Mouse (Mus musculus) hindbrain, embryonic 13.5 days (tissue): ENCODE measurements around the gene 2410131K14Rik. TPM values are rescaled to one million over a fixed set of nuclear protein-coding genes. Genes with fewer than 3 reads are reported as not detected.
A peak's percentile ranks its signal among the peaks of the same experiment; 100 is the strongest.

Source experiments
- ATAC-seq: fragments of 200-750 bp; cut with Nextera tagmentation; 2 replicates; pipeline ENCODE4 v1.8.0; 2017; ENCODE audit warnings: moderate TSS enrichment; ENCODE audit not compliant: low FRiP score
- H3K27ac ChIP-seq: fragments of 300-500 bp; sonication (generic); 2 replicates; pipeline ENCODE4 v1.5.1; 2015; ENCODE audit warnings: inconsistent platforms, mild to moderate bottlenecking, moderate library complexity
- H3K27me3 ChIP-seq: fragments of 300-500 bp; sonication (generic); 2 replicates; pipeline ENCODE4 v1.6.1; 2015; ENCODE audit warnings: mild to moderate bottlenecking, inconsistent platforms
- H3K36me3 ChIP-seq: fragments of 300-500 bp; sonication (generic); 2 replicates; pipeline ENCODE4 v1.6.1; 2015; ENCODE audit warnings: mild to moderate bottlenecking, inconsistent platforms
- H3K4me1 ChIP-seq: fragments of 300-500 bp; sonication (generic); replicated peaks from 2 replicates; pipeline ENCODE4 v1.6.1; 2015; ENCODE audit warnings: inconsistent platforms
- H3K4me2 ChIP-seq: fragments of 300-500 bp; sonication (generic); 2 replicates; pipeline ENCODE4 v1.6.1; 2015; ENCODE audit warnings: inconsistent platforms, mild to moderate bottlenecking, moderate library complexity
- H3K4me3 ChIP-seq: fragments of 300-500 bp; sonication (generic); 2 replicates; pipeline ENCODE4 v1.5.1; 2015; ENCODE audit warnings: mild to moderate bottlenecking, inconsistent platforms
- H3K9ac ChIP-seq: fragments of 300-500 bp; sonication (generic); 2 replicates; pipeline ENCODE4 v1.6.1; 2015; ENCODE audit warnings: mild to moderate bottlenecking, inconsistent platforms
- H3K9me3 ChIP-seq: fragments of 300-500 bp; sonication (generic); 2 replicates; pipeline ENCODE4 v1.6.1; 2016; ENCODE audit warnings: inconsistent platforms
- WGBS: fragments of 180-500 bp; shearing (Covaris S2); methylation state at CpG from one replicate; pipeline ENCODE4 v1.1.7; 2015; 5-methylcytosine and 5-hydroxymethylcytosine counted together
- polyA plus RNA-seq: library from polyadenylated mRNA; unstranded; fragments of >200 nt; fragmentation: Nextera tagmentation; extraction: Ambion mirVana; gene quantifications from 2 replicates; pipeline ENCODE4 v1.2.1, GENCODE M21; 2015

The 2410131K14Rik gene
- polyA plus RNA-seq, result 14.5 and 15.5 TPM in 2 replicates

DNA sequence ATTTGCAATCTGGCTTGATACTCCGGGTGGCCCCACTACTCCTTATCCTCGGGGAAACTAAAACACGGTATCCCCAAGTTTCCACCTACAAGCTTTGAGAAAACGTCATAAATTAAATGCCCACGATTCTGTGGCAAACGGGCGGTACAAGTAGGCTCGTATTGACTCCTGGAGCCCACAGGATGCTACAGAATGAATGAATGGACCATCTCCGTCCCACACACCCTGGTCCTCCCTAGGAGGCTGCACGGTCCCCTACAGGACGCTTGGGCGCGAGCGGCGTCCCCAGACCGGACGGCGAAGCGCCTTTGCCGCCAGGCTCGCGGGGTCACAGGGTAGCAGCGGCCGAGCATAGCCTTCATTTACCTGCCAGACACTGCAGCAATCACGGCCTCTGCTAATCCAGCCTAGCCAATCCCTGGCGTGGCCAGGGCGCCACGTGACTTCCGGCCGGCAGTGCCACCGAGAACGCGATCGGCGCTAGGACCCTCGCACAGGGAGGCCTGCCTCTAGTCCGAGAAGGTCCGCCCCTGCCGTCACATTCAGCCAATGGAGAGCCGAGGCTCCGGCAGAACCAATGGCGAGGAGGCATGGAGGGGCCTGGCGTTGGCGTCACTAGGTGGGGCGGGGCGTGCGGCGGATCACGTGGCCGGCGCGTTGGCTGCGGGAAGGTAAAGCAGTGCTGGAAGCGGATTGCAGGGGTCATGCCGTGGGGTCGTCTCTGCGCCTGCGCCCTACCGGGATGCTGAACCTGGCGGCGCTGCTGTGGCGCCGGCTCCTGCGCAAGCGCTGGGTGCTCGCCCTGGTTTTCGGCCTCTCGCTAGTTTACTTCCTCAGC, at the start of gene 2410131K14Rik, which contains the start of gene Rnft2:
Gene 2410131K14Rik, plus strand, starts transcription at position 622 of the 838 bp plus-strand sequence.
Gene Rnft2, minus strand, starts transcription at position 511 of the 838 bp plus-strand sequence.
- Histone ChIP-seq H3K9me3 (no peaks in the 10 kb centered on the region), H3K27ac (peak within 1 kb of the TSS; percentile 91), H3K36me3 (peaks cover 49% of the 10 kb centered on the region), H3K4me1 (peaks cover 35% of the 10 kb centered on the region), H3K9ac (peak within 1 kb of the TSS; percentile 88), H3K4me3 (peak within 1 kb of the TSS; percentile 63), H3K4me2 (peak within 1 kb of the TSS; percentile 93), H3K27me3 (no peaks in the 10 kb centered on the region)
- WGBS, result under 1% methylated on average over 68 of the region's 68 CpGs
- ATAC-seq, result peak; percentile 100

DNA sequence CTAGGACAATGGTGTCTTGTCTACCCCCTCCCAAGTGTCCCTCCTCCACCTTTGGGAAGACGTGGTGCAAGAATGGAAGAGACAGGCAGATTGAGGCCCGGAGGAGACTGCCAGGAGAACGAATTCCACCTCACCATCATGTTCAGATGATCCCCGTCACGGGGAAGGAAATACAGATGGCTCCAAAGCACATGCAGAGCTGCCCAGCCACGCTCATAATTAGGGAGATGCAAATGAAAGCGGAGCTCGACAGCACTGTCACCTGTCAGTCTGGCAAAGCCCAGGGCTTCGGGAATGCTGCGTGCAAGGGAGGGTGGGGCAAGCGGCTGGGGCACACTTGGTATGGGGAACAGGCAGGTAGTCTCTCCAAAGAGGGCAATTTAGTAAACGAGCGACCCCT, 47.6 kb upstream of the 2410131K14Rik start:
- no peak for ATAC-seq
- no peaks in the 10 kb centered on the region for H3K9me3 ChIP-seq
- no peak overlapping the region for H3K4me3 ChIP-seq
- WGBS, result 71% methylated on average over 13 of the region's 13 CpGs
- H3K4me2 ChIP-seq, result no peak overlapping the region
- no peak overlapping the region for H3K9ac ChIP-seq
- peaks cover 6% of the 10 kb centered on the region; the same call in 1 of the 2 replicates for H3K27me3 ChIP-seq
- peaks cover 9% of the 10 kb centered on the region for H3K4me1 ChIP-seq
- peak overlapping the region; percentile 55 for H3K27ac ChIP-seq
- H3K36me3 ChIP-seq, result peaks cover 32% of the 10 kb centered on the region

DNA sequence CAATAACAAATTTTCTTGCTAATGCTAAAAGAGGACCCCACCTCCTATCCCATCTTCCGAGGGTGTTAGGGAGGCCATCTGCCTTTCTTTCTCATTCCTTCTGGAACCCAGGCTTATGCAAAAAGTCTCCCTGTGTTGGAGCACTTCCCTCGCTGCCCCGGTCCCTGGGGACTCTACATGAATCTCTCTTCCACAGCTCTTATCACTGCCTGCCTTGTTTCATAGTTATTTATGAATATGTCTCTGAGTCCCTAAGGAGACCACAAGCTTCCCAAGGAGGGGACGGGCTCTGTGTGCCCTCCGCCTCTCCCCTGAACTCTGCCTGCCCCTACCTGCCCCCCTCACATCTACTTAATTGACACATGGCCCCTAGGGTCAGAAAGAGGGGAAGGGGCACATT, 45.4 kb upstream of the 2410131K14Rik start:
- Histone ChIP-seq H3K36me3 (peaks cover 36% of the 10 kb centered on the region), H3K4me2 (no peak overlapping the region), H3K4me3 (no peak overlapping the region), H3K27ac (no peak overlapping the region), H3K9me3 (no peaks in the 10 kb centered on the region), H3K27me3 (no peaks in the 10 kb centered on the region), H3K9ac (no peak overlapping the region), H3K4me1 (peaks cover 5% of the 10 kb centered on the region; the same call in 1 of the 2 replicates)
- ATAC-seq, result no peak
- WGBS, result 61% methylated on average over 5 of the region's 5 CpGs

- no peak for ATAC-seq
- 58% methylated on average over 16 of the region's 16 CpGs for WGBS
- H3K27ac ChIP-seq, result peak overlapping the region; percentile 2; the same call in 1 of the 2 replicates
These were observed 40.2 kb upstream of the 2410131K14Rik start for GRCm38 (mm10) chr5:118204675-118205440.

DNA sequence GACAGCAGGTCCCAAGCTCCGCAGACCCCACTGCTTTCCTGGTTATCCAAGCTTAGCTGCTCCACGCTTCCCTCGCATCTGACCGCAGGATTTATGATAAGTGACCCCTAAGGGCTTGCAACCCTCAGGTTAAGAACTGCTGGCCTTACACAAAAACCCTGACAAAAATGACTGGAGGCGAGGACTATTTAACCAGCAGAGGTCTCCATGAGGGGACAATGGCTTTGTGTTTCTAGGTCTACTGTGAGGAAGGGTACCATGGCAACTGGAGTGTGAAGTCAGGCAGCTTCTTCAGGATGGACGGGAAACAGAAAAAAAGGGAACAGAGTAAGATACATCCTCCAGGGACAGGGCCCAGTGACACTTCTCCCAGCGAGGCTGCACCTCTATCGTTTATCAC, 39.2 kb upstream of the 2410131K14Rik start:
- 23% methylated on average over 8 of the region's 8 CpGs for WGBS
- Histone ChIP-seq H3K9ac (no peak overlapping the region), H3K27ac (0 out of 2 replicates have a peak overlapping the region, but pooled peaks have one; percentile 2), H3K9me3 (no peaks in the 10 kb centered on the region), H3K36me3 (peaks cover 34% of the 10 kb centered on the region), H3K4me2 (no peak overlapping the region), H3K4me1 (peaks cover 21% of the 10 kb centered on the region), H3K27me3 (0 out of 2 replicates have a peak, but pooled peaks cover 3% of the 10 kb centered on the region), H3K4me3 (no peak overlapping the region)
- ATAC-seq, result no peak

More at GRCm38 (mm10) chr5:118204675-118205440, 40.2 kb upstream of the 2410131K14Rik start:
- 0 out of 2 replicates have a peak, but pooled peaks cover 3% of the 10 kb centered on the region for H3K27me3 ChIP-seq
- H3K4me2 ChIP-seq, result no peak overlapping the region
- H3K4me3 ChIP-seq, result no peak overlapping the region
- H3K36me3 ChIP-seq, result peaks cover 43% of the 10 kb centered on the region
- H3K4me1 ChIP-seq, result peaks cover 21% of the 10 kb centered on the region
- no peak overlapping the region for H3K9ac ChIP-seq
- H3K9me3 ChIP-seq, result no peaks in the 10 kb centered on the region

GRCm38 (mm10) chr5:118214012-118214411, 31.0 kb upstream of the 2410131K14Rik start:
- H3K4me2 ChIP-seq, result peak overlapping the region; percentile 62
- peaks cover 39% of the 10 kb centered on the region for H3K4me1 ChIP-seq
- WGBS, result 17% methylated on average over 5 of the region's 5 CpGs
- peak; percentile 5; the same call in 1 of the 2 replicates for ATAC-seq
- H3K36me3 ChIP-seq, result peaks cover 31% of the 10 kb centered on the region
- H3K27ac ChIP-seq, result peak overlapping the region; percentile 71
- no peaks in the 10 kb centered on the region for H3K27me3 ChIP-seq
- no peaks in the 10 kb centered on the region for H3K9me3 ChIP-seq
- H3K4me3 ChIP-seq, result peak overlapping the region; percentile 36
- H3K9ac ChIP-seq, result peak overlapping the region; percentile 69

DNA sequence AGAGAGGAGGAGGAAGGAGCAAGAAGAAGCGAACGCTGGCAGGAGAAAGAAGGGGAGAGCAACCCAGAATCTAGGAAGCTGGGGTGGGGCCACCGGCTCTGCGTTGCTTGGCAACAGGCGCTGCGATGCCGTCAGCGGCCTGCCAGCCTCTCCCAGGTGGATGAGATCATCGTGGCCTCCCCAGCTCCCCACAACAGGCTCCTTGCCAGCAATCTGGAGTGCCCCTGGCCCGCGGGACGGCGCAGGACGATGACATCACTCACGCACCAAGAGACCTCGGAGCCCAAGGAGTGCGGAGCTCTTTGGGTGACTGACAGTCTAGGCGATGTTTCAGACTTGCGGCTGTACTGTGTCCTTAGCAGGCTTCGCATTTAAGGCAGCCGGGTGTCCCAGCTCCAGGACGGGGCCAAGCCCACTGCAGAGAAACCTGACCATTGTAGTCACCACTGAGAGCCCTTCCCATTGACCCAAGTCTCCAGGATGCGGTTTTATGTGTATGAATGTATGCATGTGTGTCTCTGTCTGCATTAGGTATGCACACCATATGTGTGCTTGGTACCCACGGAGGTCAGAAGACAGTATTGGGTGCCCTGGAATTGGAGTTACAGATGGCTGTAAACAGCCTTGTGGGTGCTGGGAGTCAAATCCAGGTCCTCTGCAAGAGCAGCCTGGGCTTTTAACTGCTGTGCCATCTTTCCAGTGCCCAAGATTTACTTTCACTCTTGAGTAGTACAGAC, 30.4 kb upstream of the 2410131K14Rik start:
- ATAC-seq, result peak; percentile 86
- H3K4me1 ChIP-seq, result peaks cover 39% of the 10 kb centered on the region
- H3K4me3 ChIP-seq, result peak overlapping the region; percentile 36
- H3K9ac ChIP-seq, result peak overlapping the region; percentile 69
- H3K27ac ChIP-seq, result peak overlapping the region; percentile 71
- peak overlapping the region; percentile 62 for H3K4me2 ChIP-seq
- no peaks in the 10 kb centered on the region for H3K27me3 ChIP-seq
- WGBS, result 7% methylated on average over 24 of the region's 24 CpGs
- H3K36me3 ChIP-seq, result peaks cover 34% of the 10 kb centered on the region
- no peaks in the 10 kb centered on the region for H3K9me3 ChIP-seq

DNA sequence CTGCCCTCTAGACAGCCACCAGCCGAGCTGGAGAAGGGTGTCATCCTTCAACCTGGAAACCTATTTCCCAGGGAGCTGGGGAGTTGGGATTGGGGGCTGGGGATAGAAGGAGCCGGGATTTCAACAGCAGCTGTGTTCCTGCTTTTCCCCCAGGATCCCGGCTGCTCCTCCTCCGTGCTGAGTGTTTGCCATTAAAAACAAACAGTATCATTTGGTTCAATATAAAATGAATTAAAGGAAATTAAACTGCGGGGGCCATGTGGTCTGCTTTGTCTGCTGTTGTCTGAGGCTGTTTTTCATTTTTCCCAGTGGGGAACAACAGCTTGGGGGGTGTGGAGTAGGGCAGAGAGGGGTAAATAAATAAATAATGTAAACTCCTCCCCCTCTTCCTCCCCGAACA, 27.6 kb upstream of the 2410131K14Rik start:
- H3K4me2 ChIP-seq, result no peak overlapping the region
- H3K4me1 ChIP-seq, result peaks cover 40% of the 10 kb centered on the region
- peaks cover 53% of the 10 kb centered on the region for H3K36me3 ChIP-seq
- H3K27ac ChIP-seq, result peak overlapping the region; percentile 72
- no peak overlapping the region for H3K4me3 ChIP-seq
- no peaks in the 10 kb centered on the region for H3K9me3 ChIP-seq
- ATAC-seq, result no peak
- H3K27me3 ChIP-seq, result no peaks in the 10 kb centered on the region
- 41% methylated on average over 6 of the region's 6 CpGs for WGBS
- H3K9ac ChIP-seq, result no peak overlapping the region; the same call in 1 of the 2 replicates

GRCm38 (mm10) chr5:118223142-118223757, 21.8 kb upstream of the 2410131K14Rik start:
- peak; percentile 84 for ATAC-seq

DNA sequence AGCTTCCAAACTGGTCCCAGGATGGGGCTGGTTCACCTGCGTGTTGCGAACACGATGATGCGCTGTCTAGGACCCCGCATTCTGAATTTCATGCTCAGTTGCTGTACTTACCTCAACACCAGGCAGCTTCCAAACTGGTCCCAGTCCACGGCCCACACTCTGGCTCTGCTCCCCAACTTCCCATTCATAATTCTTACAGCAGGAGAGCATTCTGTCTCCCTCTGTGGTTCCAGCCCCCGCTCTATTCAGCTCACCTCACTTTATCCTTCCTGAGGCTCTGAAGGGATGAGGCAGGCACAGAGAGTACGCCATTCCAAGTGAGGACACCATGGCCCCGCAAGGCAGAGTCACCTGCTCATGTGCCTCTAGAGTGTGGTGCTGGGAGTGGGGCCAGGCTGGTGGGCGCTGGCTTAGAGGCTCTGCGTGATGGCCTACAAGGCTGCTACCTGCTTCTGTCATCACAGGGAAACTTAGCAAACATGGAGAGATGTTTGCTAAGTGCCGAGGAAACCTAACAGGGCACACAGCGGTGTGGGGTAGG, 14.9 kb upstream of the 2410131K14Rik start:
- no peak overlapping the region for H3K4me3 ChIP-seq
- H3K9me3 ChIP-seq, result 0 out of 2 replicates have a peak, but pooled peaks cover 4% of the 10 kb centered on the region
- no peak for ATAC-seq
- no peaks in the 10 kb centered on the region for H3K4me1 ChIP-seq
- H3K4me2 ChIP-seq, result no peak overlapping the region
- no peak overlapping the region for H3K9ac ChIP-seq
- H3K27ac ChIP-seq, result no peak overlapping the region
- peaks cover 99% of the 10 kb centered on the region for H3K36me3 ChIP-seq
- no peaks in the 10 kb centered on the region for H3K27me3 ChIP-seq
- 92% methylated on average over 13 of the region's 13 CpGs for whole genome bisulfite sequencing

More at GRCm38 (mm10) chr5:118223142-118223757, 21.8 kb upstream of the 2410131K14Rik start:
- H3K4me1 ChIP-seq, result peaks cover 27% of the 10 kb centered on the region
- 0 out of 2 replicates have a peak, but pooled peaks cover under 1% of the 10 kb centered on the region for H3K9me3 ChIP-seq
- no peak overlapping the region for H3K9ac ChIP-seq
- peaks cover 73% of the 10 kb centered on the region for H3K36me3 ChIP-seq
- no peak overlapping the region for H3K4me2 ChIP-seq
- H3K27ac ChIP-seq, result peak overlapping the region; percentile 81
- H3K4me3 ChIP-seq, result no peak overlapping the region
- WGBS, result 46% methylated on average over 9 of the region's 9 CpGs
- no peaks in the 10 kb centered on the region for H3K27me3 ChIP-seq

GRCm38 (mm10) chr5:118236891-118237290, 8.1 kb upstream of the 2410131K14Rik start:
- H3K4me2 ChIP-seq, result no peak overlapping the region
- H3K27me3 ChIP-seq, result no peaks in the 10 kb centered on the region
- no peak overlapping the region for H3K27ac ChIP-seq
- H3K4me3 ChIP-seq, result no peak overlapping the region
- no peaks in the 10 kb centered on the region for H3K9me3 ChIP-seq
- 81% methylated on average over 12 of the region's 12 CpGs for WGBS
- H3K9ac ChIP-seq, result no peak overlapping the region
- no peaks in the 10 kb centered on the region for H3K4me1 ChIP-seq
- ATAC-seq, result no peak
- H3K36me3 ChIP-seq, result peaks cover 96% of the 10 kb centered on the region
